Mouse (Mus musculus): ENCODE data around the gene Tcap. TPM values are rescaled to one million over a fixed set of nuclear protein-coding genes. Genes with fewer than 3 reads are reported as not detected.
A peak's percentile ranks its signal among the peaks of the same experiment; 100 is the strongest.

The Tcap gene
- polyA plus RNA-seq, 1 experiment from 2014 or later, result not detected

DNA sequence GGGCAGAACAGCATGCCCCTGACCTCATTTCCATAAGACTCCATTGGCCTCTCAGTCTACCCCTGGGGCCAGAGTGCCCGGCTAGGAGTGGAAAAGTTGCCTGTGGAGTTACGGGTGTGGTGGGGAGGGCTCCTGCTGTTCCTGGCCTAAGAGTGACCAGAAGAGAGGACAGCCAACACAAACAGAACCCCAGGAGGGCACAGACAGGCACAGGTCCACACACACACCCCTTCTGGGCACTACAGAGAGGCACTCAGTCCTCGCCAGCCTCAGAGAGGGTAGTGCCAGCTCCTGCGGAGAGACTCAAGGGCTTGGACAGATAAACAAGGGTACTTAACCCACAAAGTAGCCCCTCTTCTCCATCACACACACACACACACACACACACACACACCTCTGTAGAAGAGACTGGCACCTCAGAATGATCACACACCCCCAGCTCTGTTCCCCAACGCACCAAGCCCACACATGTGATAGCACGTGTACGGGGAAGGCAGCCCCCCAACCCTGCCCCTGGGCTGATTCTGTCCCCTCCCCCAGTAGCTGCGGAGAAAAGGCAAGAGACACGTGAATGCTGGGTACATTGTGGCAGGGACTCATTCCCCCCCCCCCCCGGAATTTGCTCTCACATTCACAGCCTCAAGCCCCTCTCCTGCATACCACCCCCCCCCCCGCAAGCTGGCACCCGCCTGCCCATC, 36.1 kb upstream of the Tcap start:
- Histone ChIP-seq H3K27me3 (ENCODE audit: insufficient read depth, low read length) (peaks cover 77% of the 10 kb centered on the region), H3K27ac (ENCODE audit: low read depth) (no peak overlapping the region), H3K4me2 (peak overlapping the region; percentile 82), H3K4me3 (ENCODE audit: low read depth, low read length) (no peak overlapping the region), H3K9me3 (ENCODE audit: low read depth, low read length) (no peaks in the 10 kb centered on the region), H3K4me1 (ENCODE audit: insufficient read depth) (peaks cover 4% of the 10 kb centered on the region; the same call in 1 of the 2 replicates), H3K9ac (no peak overlapping the region), H3K36me3 (ENCODE audit: insufficient read depth) (no peaks in the 10 kb centered on the region)
- DNase-seq (no peak), ATAC-seq (ENCODE audit: insufficient read depth) (no peak)
- TF ChIP-seq CTCF (IDR thresholded peaks at IDR 0.05; ENCODE audit: low read depth), result no peak
- 6% methylated on average over 12 of the region's 12 CpGs for WGBS

GRCm38 (mm10) chr11:98348083-98348961, 35.3 kb upstream of the Tcap start, which contains the start of gene Ppp1r1b:
Gene Ppp1r1b (plus strand): TSS chr11:98348404.
- Histone ChIP-seq H3K36me3 (ENCODE audit: insufficient read depth) (no peaks in the 10 kb centered on the region), H3K9me3 (ENCODE audit: low read depth, low read length) (no peaks in the 10 kb centered on the region), H3K27ac (ENCODE audit: low read depth) (no peak within 1 kb of the TSS), H3K4me1 (ENCODE audit: insufficient read depth) (peaks cover 4% of the 10 kb centered on the region; the same call in 1 of the 2 replicates), H3K27me3 (ENCODE audit: insufficient read depth, low read length) (peaks cover 81% of the 10 kb centered on the region), H3K9ac (peak within 1 kb of the TSS; percentile 43), H3K4me3 (ENCODE audit: low read depth, low read length) (peak within 1 kb of the TSS; percentile 45), H3K4me2 (peak within 1 kb of the TSS; percentile 82)
- TF ChIP-seq CTCF (IDR thresholded peaks at IDR 0.05; ENCODE audit: low read depth), result no peak
- peak; percentile 56 for DNase-seq
- peak; percentile 75 for ATAC-seq (ENCODE audit: insufficient read depth)
- WGBS, result under 1% methylated on average over 54 of the region's 55 CpGs

DNA sequence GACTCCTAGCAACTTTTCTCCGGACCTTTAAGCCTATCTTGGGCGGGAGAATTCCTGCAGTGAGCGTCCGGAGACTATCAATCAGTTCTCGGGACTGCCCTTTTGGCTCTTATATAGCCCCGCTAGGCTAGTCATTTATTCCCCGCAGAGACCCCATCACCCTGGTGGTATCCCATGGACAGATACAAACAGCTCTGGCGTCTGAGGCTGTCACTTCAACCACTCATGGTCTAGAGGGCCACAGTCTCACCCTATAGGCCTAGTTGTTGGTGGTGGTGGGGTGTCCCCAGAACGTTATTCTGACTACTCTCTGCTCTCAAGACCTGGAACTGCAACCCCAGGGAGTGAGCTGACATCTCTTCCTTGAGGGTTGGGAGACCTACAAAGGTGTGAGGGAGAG, 34.3 kb upstream of the Tcap start:
- H3K4me2 ChIP-seq, result peak overlapping the region; percentile 82; the same call in 1 of the 2 replicates
- no peaks in the 10 kb centered on the region for H3K36me3 ChIP-seq (ENCODE audit: insufficient read depth)
- H3K4me1 ChIP-seq (ENCODE audit: insufficient read depth), result peaks cover 4% of the 10 kb centered on the region; the same call in 1 of the 2 replicates
- DNase-seq (no peak), ATAC-seq (ENCODE audit: insufficient read depth) (no peak)
- peak overlapping the region; percentile 45 for H3K4me3 ChIP-seq (ENCODE audit: low read depth, low read length)
- H3K27ac ChIP-seq (ENCODE audit: low read depth), result no peak overlapping the region
- H3K27me3 ChIP-seq (ENCODE audit: insufficient read depth, low read length), result peaks cover 81% of the 10 kb centered on the region
- no peak for TF ChIP-seq CTCF (IDR thresholded peaks at IDR 0.05; ENCODE audit: low read depth)
- no peaks in the 10 kb centered on the region for H3K9me3 ChIP-seq (ENCODE audit: low read depth, low read length)
- H3K9ac ChIP-seq, result 0 out of 2 replicates have a peak overlapping the region, but pooled peaks have one; percentile 43
- WGBS, result 5% methylated on average over 9 of the region's 9 CpGs

DNA sequence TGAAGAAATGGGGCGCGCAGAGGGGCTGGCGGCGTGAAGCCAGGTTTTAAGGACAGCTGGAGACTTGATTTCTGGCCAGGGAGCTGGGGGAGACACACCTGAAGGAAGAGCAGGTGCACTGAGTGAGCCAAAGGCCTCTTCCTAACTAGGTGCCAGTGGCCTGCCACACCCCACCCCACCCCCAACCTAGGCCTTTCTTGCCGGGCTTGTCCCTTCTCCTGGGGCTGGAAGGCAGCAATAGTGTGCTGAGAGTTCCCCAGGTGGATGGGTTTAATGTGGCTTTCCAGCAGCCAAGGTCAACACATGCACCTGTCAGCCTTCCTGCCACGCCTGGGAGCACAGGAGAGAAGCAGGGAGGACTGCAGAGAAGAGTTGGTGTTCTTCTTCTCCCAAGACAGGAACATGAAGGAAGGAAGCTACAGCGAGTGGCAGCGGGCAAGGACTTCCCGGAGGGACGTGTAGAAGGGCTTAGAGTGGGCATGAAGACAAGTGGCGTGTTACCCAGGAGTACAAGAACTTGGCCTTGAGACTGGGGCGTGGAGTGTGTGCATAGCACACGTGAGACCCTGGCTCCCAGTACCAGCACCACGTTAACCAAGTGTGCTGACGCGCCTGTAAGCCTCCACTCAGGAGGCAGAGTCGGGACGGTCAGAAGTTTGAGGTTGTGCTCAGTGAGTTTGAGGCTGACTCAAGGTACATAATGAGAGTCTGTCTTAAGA, 31.2 kb upstream of the Tcap start:
- Histone ChIP-seq H3K9ac (no peak overlapping the region), H3K9me3 (ENCODE audit: low read depth, low read length) (no peaks in the 10 kb centered on the region), H3K4me1 (ENCODE audit: insufficient read depth) (peaks cover 10% of the 10 kb centered on the region), H3K4me2 (no peak overlapping the region), H3K27ac (ENCODE audit: low read depth) (no peak overlapping the region), H3K4me3 (ENCODE audit: low read depth, low read length) (no peak overlapping the region), H3K27me3 (ENCODE audit: insufficient read depth, low read length) (peaks cover 63% of the 10 kb centered on the region), H3K36me3 (ENCODE audit: insufficient read depth) (no peaks in the 10 kb centered on the region)
- 68% methylated on average over 18 of the region's 18 CpGs for WGBS
- TF ChIP-seq CTCF (IDR thresholded peaks at IDR 0.05; ENCODE audit: low read depth), result no peak
- no peak for ATAC-seq (ENCODE audit: insufficient read depth)
- no peak for DNase-seq

DNA sequence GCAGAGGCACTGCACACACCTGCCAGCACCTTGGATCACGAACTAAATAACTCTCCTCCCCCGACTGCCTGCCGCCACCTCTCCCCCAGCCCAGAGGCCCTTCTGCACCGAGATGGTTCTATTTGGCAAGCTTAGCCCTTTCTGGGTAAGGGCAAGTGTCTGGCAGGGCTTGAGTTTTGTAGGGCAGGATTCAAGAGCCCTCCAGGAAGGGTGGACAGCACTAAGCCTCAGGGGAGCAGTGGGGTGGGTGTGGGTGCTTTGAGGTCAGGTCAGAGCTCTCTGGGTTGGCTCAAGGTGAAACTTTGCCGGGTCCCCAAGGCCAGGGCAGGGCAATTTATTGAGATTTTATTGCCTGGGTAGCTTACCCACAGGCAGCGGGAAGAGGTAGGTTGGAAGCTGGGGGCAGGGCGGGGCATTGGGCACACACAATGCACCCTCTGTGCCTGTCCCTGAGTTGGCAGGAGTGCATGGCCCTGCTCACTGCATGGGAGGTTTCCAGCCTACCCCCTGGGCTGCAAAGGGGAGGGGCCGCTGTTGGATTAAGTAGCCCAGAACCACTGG, 29.9 kb upstream of the Tcap start:
- Histone ChIP-seq H3K4me1 (ENCODE audit: insufficient read depth) (peaks cover 11% of the 10 kb centered on the region), H3K27me3 (ENCODE audit: insufficient read depth, low read length) (peaks cover 50% of the 10 kb centered on the region), H3K9ac (no peak overlapping the region), H3K4me3 (ENCODE audit: low read depth, low read length) (no peak overlapping the region), H3K9me3 (ENCODE audit: low read depth, low read length) (no peaks in the 10 kb centered on the region), H3K4me2 (no peak overlapping the region), H3K27ac (ENCODE audit: low read depth) (no peak overlapping the region), H3K36me3 (ENCODE audit: insufficient read depth) (no peaks in the 10 kb centered on the region)
- no peak for TF ChIP-seq CTCF (IDR thresholded peaks at IDR 0.05; ENCODE audit: low read depth)
- WGBS, result 32% methylated on average over 8 of the region's 8 CpGs
- no peak for ATAC-seq (ENCODE audit: insufficient read depth)
- no peak for DNase-seq

GRCm38 (mm10) chr11:98354445-98354844, 29.2 kb upstream of the Tcap start:
- Histone ChIP-seq H3K4me2 (no peak overlapping the region), H3K9ac (no peak overlapping the region; the same call in 1 of the 2 replicates), H3K27me3 (ENCODE audit: insufficient read depth, low read length) (peaks cover 43% of the 10 kb centered on the region), H3K4me3 (ENCODE audit: low read depth, low read length) (no peak overlapping the region), H3K4me1 (ENCODE audit: insufficient read depth) (peaks cover 16% of the 10 kb centered on the region), H3K36me3 (ENCODE audit: insufficient read depth) (no peaks in the 10 kb centered on the region), H3K27ac (ENCODE audit: low read depth) (no peak overlapping the region), H3K9me3 (ENCODE audit: low read depth, low read length) (no peaks in the 10 kb centered on the region)
- no peak for TF ChIP-seq CTCF (IDR thresholded peaks at IDR 0.05; ENCODE audit: low read depth)
- WGBS, result 58% methylated on average over 14 of the region's 14 CpGs
- DNase-seq, result no peak
- ATAC-seq (ENCODE audit: insufficient read depth), result no peak

Measured in lung, embryonic 14.5 days (tissue).